Mouse (Mus musculus): ENCODE measurements at regions not wholly inside any gene's neighbourhood (a gene's known extent, or its start where the extent isn't known, plus 50 kb on each side); places are given as distances from the start of the nearest gene placed in this dataset.

DNA sequence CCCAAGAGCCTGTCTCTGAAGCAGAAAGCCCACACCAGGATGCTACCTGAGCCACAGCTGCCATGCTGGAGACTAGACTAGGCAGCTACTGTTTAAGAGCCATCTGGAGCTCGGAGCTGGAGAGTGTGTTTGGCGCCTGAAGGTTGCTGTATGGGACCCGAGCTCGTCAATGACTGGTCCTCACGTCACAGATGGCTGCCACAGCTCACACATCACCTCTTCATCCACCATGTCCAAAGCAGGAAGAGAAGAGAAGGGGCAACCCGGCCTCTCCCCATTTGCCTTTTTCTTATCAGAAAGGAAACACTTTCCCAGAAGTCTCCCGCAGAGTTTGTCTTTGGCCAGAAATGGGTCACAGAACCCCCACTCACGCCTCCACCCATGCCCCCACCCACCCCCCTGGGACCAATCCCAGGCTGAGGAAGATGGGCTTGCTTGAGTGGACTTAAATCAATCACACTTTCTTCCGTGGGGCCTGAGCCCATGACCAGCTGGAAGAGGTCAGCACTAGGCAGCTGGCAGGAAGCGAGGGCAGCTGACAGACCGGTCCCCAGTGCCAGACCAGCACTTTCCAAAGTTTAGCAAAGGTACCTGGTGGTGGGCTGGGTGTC lies 53.5 kb upstream of the Ptpn1 start:
- DNase-seq (ENCODE audit: low read depth, low spot score) = no peak

DNA sequence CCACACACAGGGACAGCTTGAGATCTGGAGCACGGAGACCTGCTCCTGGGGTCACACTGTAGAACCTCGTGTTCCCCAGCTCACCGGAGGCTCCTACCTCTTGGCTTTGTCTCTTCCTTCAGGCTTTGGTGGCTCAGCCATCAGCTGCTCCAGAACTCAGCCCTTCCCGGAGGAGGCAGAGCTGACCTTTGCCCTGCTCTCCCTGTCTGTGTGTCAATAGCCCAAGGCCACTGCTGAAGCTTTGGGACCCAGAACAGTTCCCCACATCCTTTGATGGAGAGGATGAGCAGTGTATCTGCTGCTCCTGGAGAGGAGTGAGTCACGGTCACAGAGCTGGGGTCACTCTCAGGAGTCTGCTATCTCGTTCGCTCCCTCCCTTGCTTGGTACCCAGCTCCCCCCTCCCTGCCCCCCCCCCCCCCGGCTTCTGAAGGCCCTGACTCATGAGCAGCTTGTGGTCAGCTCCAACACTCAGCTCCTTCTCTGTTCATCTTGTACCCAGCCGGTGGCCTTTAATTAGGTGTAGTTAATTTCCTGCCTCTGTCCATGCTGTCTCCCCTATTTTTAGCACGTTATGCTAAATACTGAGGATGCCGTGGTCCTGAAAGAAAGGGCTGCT lies 54.5 kb upstream of the Ptpn1 start:
- peak; percentile 69 for DNase-seq (ENCODE audit: low read depth, low spot score)

DNA sequence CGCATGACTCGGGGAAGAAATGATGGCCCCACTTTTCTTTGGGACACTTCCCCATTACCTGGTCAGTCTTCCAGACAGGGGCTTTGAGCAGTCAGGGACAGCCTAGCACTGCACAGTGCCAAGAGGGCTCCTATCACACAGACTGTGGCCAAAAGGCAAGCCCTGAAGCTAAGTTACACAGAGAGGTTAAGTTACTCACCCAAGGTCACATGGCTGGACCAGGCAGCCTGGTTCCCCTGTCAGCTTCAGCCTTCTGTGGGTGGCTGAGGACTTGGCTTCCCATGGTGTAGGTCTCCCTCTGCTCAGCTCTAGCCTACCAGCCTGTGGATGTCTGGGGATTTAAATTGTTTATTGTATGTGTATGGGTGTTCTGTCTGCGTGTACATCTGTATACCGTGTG lies 59.4 kb upstream of the Ptpn1 start:
- DNase-seq (ENCODE audit: low read depth, low spot score) = peak; percentile 77

DNA sequence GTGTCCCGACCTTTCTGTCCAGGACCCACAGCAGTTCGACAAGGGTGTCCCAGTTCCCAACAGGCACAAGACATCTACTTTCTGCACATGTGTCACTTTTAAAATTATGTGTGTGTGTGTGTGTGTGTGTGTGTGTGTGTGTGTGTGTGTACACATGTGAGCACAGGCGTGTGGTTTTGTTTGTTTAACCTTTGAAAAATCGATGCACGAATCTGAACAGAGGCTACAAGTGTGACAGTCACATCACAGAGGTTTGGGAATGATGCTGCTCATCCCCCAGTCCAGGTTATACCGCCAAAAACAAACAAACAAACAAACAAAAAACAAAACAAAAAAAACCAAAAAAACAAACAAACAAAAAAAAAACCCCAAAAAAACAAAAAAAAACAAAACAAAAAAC lies 61.7 kb upstream of the Ptpn1 start:
- DNase-seq (ENCODE audit: low read depth, low spot score) = no peak

DNA sequence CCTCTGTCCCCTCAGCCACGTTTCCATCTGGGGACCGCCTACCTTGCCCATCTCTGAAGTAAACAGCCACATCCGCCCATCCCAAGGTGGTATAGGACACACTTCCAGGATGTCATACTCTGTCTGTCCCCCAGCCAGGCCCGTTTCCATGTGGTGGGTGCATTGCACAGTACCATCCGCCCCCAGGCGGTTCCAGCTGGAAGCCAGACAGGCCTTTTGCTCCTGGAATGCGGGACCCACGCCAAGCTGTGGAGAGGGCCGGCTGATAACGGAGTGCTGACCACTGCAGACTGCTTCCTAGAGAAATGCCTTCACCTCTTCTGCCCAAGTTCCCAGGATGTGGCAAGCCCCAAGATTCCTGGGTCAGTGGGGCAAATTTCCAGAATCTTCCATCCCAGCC lies 65.1 kb upstream of the Ptpn1 start:
- peak; percentile 99 for DNase-seq (ENCODE audit: low read depth, low spot score)

DNA sequence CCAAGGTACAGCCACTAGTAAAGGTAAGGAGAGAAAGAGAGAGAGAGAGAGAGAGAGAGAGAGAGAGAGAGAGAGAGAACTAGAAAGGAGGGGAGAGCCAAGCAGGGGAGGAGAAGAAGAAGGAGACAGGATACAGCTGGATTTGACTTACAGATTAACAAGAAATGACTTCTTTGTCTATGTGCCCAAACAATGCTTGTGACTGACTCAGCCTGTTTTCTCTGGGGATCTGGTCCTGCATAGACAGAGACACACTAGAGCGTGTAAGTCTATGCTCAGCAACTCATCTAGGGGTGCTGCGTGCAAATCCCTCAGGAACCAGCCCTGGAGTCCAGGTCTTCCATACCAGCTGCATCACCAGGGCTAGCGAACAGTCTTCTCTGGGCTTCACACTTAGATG lies 66.3 kb upstream of the Ptpn1 start:
- DNase-seq (ENCODE audit: low read depth, low spot score) = peak; percentile 53

DNA sequence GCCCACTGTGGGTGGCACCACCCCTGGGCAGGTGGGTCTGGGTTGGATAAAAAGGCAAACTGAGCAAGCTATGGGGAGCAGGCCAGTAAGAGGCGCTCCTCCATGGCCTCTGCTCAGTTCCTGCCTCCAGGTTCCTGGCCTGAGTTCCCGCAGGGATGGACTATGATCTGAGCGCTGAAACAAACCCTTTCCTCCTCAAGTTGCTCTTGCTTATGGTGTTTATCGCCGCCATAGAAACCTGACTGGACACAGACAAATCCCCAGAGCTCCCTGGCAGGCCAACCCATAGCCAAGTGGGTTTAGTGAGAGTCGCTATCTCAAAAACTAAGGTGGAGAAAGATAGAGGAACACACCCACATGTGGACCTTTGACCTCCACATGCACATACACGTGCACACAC lies 67.2 kb upstream of the Ptpn1 start:
- no peak for DNase-seq (ENCODE audit: low read depth, low spot score)

DNA sequence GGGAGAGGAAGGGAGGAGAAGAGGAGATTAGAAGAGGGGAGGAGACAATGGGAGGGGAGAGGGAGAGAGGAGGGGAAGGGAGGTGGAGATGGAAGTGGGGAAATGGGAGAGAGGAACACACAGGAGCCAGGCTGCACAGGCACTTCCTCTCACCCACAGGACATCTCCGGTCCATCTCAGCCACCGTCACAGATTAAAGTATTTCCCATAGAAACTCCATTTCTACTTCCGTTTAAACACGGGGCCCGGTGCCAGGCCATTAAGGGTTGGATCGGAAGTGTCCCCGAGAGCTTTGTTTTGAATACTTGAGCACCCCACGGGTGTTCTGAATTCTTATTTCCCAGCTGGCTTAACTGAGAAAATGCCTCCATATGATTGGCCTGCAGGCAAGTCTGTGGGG lies 67.6 kb upstream of the Ptpn1 start:
- no peak for DNase-seq (ENCODE audit: low read depth, low spot score)

DNA sequence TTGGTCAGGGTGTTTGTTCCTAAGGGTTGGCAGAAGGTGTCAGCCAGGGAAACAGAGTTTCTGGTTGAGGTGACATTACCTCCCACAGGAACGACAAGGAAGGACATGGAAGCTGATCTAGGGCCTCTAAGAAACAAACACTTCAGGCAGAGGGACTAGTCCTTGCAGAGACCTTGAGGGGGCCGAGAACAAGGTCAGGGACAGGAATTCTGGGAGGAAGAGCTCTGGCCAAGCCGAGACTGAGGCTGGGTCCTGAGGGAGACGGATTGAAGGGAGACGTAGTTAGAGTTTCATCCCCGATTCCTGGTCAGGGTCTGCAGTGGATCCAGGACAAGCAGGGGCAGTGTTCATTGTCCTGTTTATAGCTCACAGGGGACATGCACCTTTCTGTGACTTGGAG lies 68.2 kb upstream of the Ptpn1 start:
- no peak for DNase-seq (ENCODE audit: low read depth, low spot score)

DNA sequence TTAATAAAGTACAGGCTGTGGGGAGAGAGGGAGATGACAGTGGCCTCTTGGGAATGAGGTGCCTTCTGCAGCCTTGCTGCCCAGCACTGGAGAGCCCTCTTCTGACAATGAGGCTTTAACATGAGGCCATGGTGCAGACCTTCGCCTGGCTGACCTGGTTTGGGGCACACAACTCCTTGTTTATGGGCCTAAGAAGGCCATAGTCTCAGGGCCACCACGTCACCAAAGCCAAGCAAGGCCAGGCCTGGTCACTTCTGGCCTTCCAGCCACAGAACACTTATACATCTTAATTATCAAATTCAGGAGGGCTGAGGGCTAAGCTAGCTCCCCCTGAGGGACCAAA lies 70.7 kb upstream of the Ptpn1 start:
- no peak for DNase-seq (ENCODE audit: low read depth, low spot score)

DNA sequence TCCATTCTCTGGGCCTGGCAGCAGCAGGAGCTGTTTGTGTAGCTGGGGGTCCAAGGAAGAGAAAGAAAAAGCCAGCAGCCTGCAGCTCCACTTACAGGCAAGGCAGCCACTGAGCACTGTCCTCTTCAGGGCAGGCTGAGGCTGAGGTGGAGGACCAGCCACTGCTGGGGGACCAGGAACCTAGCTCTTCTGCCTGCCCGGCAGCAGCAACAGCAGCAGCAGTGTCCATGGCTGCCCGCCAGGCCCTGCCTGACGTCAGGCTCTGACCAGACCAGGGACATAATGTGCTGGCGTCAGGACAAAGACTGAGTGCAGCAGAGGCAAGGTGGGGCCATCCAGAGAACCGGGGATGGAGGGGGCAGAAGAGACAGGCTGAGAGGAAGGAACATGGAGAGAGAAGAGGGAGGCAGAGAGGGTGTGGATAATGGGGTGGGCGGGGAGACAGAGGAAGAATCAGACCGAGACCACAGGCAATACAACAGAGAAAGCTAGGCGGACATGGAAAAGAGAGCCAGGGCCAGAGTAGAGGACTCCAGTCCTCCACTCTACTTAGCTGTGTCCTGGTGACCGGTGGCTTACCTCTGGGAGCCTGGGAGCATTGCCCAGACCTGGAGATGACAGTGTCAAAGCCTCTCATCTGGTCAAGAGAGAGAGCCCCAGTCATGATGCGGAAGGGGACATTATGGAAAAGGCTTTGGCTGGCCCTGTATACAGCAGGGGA lies 71.2 kb upstream of the Ptpn1 start:
- DNase-seq (ENCODE audit: low read depth, low spot score) = peak; percentile 86

DNA sequence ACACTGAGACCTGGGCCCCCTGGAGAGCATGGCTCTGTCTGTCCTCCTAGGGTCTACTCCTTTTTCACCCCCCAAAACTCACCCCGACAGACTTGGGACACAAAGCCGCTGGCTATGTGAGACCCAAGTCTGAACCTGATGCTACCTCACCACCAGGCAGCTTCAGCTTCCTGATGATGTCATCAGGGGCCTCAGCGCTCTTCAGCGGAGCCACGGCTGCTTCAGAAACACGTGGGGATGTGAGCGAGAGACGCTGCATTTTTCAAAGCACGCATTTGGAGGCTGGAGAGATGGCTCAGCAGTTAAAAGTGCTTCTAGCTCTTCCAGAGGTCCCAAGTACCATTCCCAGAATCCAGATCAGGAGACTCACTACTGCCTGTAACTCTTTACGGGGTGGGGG lies 72.3 kb upstream of the Ptpn1 start:
- DNase-seq (ENCODE audit: low read depth, low spot score) = no peak

DNA sequence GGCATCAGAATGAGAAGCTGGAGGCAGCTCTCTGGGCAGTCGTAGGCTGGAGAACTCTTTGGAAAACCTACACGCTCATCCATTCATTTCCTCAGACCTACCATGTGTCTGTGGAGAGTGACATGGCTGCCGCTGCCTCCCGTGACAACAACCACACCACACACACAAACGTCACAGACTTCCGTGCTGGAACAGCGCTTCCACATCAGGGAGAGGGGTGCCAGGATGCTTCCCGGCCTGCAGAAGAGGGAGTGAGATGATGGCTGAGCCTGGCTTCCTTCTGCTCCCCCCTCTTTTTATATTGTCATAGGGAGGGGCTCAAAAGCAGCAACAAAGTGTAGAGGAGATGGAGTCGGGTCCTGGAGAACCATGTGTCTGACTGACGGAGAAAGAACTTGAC lies 73.5 kb upstream of the Ptpn1 start:
- no peak for DNase-seq (ENCODE audit: low read depth, low spot score)

DNA sequence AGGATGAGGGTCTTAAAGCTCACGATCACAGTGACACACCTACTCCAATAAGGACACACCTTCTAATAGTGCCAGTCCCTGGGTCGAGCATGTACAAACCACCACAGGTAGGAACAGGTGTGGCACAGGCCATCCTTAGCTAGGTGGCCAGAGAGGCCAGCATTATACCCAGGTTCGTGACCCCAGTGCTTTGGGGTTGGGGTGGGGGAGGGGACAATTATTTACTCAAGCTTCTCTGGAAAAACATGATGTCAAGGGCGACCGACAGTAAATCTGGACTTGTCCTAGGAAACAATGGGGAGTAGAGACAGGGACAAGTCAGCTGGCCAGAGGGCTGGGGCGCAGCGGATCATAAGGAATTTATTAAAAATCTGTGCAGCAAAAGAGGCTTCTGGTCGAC lies 73.9 kb upstream of the Ptpn1 start:
- DNase-seq (ENCODE audit: low read depth, low spot score) = no peak

DNA sequence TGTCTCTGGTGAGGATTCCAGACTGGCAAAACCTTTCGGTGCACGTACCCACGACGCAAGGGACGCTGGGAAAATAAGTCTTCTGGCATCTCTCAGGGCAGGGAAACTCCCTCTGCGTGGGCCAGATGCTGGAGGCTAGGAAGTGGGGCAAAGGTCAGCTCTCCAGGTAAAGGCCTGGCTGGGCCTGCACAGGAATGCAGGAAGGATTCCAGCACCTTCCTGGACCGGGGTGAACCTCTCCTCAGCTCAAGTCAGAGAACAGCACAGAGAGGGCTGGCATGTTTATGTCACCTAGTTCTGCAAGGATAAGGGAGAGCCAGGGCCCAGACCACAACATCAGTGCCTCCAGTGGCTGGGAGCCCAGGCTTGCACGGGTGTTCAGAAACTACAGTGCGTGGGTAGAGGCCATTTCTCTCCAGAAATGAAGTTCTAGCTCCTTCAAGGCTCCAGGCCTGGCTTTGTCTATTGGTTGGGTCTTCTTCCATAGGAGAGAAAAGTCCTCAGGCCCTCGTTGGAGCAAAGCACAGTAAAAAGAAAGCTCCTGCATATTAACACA lies 74.9 kb upstream of the Ptpn1 start:
- no peak for DNase-seq (ENCODE audit: low read depth, low spot score)

DNA sequence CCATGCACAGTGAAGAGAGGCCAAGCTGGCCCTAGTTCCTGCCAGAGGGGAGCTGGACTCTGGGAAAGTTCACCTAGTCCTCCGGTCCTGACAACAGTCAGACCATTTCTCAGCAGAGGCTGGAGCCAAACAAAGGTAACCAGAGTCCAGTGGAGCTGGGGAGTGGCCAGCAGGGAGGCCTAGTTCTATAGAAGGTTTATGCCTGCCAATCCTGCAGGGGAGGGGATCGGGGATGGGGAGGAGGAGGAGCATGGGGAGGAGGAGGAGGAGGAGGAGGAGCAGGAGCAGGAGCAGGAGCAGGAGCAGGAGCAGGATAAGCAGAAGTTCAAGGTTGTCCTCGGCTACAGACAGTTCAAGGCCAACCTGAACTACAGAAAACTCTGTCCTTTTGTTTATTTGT lies 75.8 kb upstream of the Ptpn1 start:
- no peak for DNase-seq (ENCODE audit: low read depth, low spot score)

DNA sequence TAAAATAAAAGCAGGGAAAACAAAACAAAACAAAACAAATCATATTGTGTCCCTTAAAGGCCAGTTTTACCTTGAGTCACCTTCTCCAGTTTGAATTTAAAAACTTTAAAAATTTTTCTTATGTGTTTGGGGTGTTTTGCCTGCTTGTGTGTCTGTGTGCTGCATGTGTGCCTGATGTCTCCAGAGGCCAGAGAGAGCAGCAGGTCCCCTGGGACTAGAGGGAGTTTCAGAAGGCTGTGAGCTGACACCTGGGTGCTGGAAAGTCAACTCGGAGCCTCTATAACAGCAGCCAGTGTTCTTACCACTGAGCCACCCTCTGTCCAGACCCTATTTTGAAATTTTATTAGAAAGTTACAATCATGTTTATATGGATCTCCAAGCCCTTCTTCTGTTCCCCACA lies 77.8 kb upstream of the Ptpn1 start:
- no peak for DNase-seq (ENCODE audit: low read depth, low spot score)

DNA sequence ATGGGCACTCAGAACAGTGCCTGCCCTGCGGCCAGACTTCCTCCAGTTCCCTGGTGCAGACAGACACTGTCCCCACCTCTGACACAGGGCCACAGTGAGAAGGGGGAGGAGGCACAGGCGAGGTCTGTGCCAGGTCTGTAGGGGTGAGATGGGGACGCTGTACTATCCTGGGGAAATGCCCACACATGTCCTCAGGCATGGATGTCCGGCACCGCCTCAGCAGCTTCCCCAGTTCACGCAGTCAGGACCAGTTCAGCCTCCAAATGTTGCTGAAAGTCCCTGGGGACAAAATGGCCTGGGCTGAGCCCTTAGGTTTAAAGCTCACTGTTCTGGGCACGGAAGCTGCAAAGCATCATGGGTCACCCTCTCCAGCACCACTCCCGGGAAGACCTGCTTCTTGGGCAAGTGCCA lies 78.4 kb upstream of the Ptpn1 start:
- no peak for DNase-seq (ENCODE audit: low read depth, low spot score)

DNA sequence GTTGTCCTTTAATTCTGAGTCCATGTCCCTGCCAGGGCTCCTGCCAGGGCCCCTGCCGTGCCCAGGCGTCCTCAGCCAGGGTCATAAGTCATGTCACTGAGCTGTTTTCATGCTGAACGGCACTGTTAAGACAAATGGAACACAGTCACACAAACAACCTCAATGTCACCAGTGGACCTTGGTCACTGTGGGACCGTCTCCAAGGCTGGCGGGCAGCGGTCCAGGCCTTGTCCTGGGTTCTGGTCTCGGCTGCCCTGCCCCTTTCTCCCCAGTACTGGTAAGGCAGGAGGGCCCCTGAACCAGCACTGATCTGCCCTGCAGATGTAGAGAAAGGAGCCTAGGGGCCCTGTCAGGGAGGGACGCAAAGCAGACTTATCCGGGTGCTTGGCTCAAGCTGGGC lies 79.3 kb upstream of the Ptpn1 start:
- no peak for DNase-seq (ENCODE audit: low read depth, low spot score)

DNA sequence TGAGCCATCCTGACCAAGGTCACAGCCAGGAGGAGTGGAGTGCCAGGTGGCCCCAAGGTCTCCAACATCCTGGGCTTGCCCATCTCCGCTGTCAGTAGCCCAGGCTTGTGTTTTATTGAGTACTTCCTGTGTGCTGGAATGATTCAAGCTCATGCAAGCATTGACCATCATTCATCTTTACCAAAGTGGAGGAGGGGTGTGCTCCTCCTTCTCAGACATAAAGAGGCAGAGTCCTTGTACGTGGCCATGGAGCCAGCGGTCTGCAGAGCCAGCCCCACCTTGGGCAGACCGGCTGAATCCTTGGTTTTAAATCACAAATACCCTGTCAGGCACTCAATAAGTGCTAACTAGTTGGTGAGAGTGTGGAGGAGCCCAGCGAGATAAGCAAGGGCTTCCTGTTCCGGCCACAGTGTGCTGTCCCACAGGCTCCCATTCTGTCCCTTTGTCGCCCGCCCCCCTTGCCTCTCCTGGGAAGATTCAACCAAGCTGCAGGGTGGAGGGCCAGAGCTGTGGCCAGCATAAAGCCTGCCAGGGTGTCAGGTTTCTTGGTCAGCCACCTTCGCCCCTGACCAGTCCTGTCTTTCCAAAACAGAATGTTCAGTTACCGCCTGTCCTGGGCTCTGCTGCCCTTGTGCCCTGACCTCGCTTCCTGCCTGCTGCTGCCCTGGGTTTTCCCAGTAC lies 80.5 kb upstream of the Ptpn1 start:
- peak; percentile 75 for DNase-seq (ENCODE audit: low read depth, low spot score)

DNA sequence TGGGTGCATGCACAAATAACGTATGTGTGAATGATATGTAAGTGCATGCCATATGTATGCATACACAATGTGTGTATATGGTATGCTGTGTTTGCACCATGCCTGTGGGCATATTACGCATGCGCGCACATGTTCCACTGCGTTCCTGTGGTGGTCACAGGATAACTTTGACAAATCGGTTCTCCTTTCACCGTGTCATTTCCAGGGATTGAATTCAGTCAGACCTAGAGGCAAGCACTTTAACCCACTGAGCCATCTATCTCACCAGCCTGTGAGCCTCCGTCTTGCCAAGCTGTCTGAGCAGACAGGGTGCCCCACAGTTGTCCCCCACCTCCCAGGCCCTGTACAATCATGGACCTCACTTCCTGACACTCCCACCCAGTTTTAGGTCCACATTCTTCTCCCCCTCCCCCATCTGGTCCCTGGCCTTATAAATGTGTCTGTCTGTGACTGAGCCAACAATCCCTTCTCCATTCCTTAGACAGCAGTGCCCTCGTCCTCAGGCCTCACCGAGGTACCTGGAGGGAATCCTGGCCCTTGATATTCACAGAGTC lies 81.8 kb upstream of the Ptpn1 start:
- DNase-seq (ENCODE audit: low read depth, low spot score) = no peak
